Mouse (Mus musculus) layer of hippocampus, adult 2 months (tissue): ENCODE measurements around the gene Usp4. TPM values are rescaled to one million over a fixed set of nuclear protein-coding genes. Genes with fewer than 3 reads are reported as not detected.
A peak's percentile ranks its signal among the peaks of the same experiment; 100 is the strongest.
"Not testable (repeated sequence)": the region's sequence is repeated elsewhere in the genome, so short reads cannot be mapped to it uniquely, and the experiment has no call there.

Experiments
- DNase-seq, 2 experiments: peaks; one replicate each; pipeline ENCODE4 v3.0.0; 2022; ENCODE audit warnings: low spot score in 2 of 2
- H3K27ac ChIP-seq: fragments of 200-600 bp; 2 replicates; pipeline ENCODE4 v1.8.1; 2022
- H3K4me3 ChIP-seq: fragments of 200-600 bp; 2 replicates; pipeline ENCODE4 v1.8.1; 2022; ENCODE audit warnings: mild to moderate bottlenecking
- CTCF ChIP-seq: fragments of 200-600 bp; conservative IDR thresholded peaks from 2 replicates; pipeline ENCODE4 v1.8.1; 2022; ENCODE audit warnings: antibody characterized with exemption, mild to moderate bottlenecking, moderate library complexity
- long read RNA-seq, 2 experiments: library from polyadenylated mRNA; stranded (forward); transcript quantifications; one replicate each; pipeline ENCODE4 v2.0.0; 2021; ENCODE audit warnings: borderline mapping rate in 2 of 2
- total RNA-seq, 2 experiments: library from RNA; stranded (reverse); gene quantifications; 2 replicates each; pipeline ENCODE4 v1.2.3; 2021

Usp4 gene
- total RNA-seq: 100 to 1,000 TPM; 106 to 112 TPM
- long read RNA-seq, experiment 1, transcript Usp4-201 (22 exons, 3,662 nt): major isoform, 83 of 112 reads
- long read RNA-seq, experiment 1, partial matches to known transcripts: 5 of 112 reads
- long read RNA-seq, experiment 1, other reads (novel, unspliced or antisense): 18 of 112 reads
- long read RNA-seq, experiment 2, transcript Usp4-201 (22 exons, 3,662 nt): major isoform, 149 of 199 reads
- long read RNA-seq, experiment 2, partial matches to known transcripts: 6 of 199 reads
- long read RNA-seq, experiment 2, other reads (novel, unspliced or antisense): 40 of 199 reads

DNA sequence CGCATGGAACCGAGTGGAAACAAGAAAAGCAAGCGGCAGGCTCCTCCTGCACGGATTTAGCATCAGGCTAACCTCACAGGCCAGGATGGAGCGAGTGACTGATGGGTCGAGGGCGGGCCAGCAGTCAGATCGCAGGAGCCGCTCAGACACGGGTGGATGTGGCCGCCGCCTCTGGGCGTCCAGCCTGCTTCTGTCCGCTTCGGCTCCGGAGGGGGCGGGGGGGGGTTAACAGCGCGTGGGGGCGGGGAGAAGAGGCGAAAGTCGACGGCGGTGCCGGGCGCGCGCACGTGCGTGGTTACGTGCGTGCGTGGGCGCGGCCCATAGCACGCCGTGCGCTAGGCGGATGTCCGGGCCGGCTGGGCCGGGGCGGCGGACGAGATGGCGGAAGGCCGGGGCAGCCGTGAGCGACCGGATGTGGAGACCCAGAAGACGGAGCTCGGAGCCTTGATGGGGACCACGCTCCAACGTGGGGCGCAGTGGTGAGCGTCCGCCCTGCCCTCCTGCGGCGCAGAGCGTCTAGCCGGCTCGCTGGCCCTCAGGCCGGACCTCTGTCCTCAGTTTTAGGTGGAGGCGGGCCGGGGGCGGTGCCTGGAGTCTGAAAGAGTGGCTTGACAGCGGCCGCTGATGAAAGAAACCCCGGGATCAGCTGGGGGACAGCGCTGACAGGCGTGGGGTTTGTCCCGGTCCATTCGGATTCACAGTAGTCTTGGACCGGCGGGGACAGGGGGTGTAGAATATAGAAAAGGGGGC lies at the start of gene Usp4:
Gene Usp4, plus strand, starts transcription at position 314 of the 750 bp plus-strand sequence.
- DNase-seq: peak; percentile 74 to 79
- Histone ChIP-seq H3K27ac (peak within 1 kb of the TSS; percentile 98), H3K4me3 (peak within 1 kb of the TSS; percentile 99)
- TF ChIP-seq CTCF: no peak

DNA sequence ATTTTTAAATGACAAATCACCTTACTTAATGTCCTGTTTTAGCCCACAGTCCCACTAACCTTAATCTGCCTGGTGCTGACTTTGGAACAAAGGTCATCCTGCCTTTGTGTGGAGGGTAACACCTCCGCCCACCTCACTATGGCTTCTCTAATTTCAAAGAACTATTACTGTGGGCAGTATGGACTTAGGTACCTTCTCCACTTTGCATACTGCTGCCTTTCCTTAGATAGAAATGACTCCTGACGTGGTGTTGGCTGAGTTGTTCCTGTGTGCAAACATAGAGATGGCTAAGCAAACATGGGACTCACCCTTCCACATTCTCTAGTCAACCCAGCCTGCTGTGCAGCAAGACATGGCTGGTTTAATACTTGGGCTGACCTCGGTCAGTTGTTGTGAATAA lies 45.8 kb upstream of the Usp4 start:
- no peak for TF ChIP-seq CTCF
- no peak overlapping the region for H3K27ac ChIP-seq
- DNase-seq: no peak
- no peak overlapping the region for H3K4me3 ChIP-seq

DNA sequence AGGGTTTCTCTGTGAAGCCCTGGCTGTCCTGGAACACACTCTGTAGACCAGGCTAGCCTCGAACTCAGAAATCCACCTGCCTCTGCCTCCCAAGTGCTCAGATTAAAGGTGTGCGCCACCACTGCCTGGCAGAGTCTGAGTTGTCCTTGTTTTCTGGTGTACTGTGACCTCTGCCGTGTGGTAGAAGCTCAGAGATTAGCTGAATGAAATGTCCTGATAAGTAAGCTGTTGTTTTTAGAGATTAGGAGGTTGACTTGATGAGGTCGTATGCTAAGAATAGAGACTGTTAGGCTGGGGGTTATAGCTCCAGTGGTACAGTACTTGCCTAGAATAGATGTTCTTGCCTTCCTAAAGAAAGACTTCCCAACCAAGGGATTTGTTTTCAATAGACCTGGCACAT lies 42.9 kb upstream of the Usp4 start:
- H3K4me3 ChIP-seq: peak overlapping the region; percentile 95
- peak overlapping the region; percentile 90; the same call in 1 of the 2 replicates for H3K27ac ChIP-seq
- no peak for TF ChIP-seq CTCF
- DNase-seq: no peak

DNA sequence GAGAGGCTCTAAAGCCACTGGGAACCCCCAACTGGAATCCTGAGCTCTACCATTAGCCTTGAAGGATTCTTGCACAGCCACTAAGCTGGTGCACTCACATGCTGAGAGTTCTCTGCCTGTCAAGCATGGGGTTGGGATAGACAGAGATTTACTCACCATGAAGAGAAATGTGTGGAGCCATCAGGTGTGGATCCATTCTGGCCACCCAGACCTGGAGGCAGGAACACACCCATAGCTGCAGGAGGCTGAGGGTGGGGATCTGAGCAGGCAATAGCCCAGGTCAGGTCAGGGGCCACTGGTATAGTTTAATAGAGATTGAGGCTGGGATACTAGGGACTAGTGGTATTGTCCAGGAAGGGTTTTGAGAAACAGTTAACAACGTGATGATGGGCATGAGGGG lies 42.5 kb upstream of the Usp4 start:
- peak overlapping the region; percentile 90 for H3K27ac ChIP-seq
- no peak for TF ChIP-seq CTCF
- peak in 1 of 2 experiments; percentile 15 for DNase-seq
- peak overlapping the region; percentile 95 for H3K4me3 ChIP-seq

DNA sequence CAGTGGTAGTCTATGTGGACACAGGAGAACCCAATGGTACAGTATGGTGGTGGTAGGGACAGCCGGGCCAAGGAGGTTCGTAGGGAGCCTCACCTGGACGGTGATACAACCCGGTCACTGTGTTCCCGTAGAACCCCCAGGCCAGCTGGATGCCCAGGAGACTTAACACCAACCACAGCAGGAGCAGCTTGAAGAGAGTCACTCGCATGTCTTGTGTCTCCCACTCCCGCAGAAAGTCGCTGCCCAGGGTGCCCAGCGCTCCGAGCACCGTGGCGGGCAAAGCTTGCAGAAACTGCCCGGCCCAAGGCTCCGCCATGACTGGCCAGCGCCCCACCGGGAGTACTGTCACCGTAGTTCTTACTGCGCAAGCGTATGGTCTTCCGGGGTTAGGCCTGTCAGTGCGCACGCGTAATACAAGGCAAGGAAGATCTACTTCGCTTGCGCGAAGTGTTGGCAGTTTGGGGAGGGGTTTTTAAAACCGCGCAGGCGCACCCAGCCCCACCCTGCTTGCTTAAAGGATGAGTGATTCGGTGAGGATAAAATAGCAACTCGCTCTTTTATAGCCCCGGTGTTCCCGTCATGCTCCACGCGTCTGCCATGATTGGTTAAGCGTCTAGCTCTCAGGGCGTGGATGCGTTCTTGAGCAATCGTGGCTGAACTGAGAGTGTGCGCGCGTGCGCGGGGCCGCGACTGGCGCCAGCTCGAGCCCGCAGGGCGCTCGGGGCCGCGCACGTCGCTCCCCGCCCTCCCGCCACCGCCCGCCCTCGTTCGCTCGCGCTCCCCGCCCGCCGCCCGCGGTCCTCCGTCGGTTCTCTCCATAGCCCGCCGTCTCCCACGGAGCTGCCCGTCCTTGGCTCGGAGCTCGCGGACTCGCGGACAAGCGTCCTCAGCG lies 41.8 kb upstream of the Usp4 start, which contains the start of the genes Rhoa and Tcta:
Gene Rhoa, plus strand, starts transcription at position 501 of the 892 bp plus-strand sequence.
Gene Tcta, minus strand, starts transcription at position 532 of the 892 bp plus-strand sequence.
- peak within 1 kb of the TSS; percentile 99 for H3K27ac ChIP-seq
- TF ChIP-seq CTCF: no peak
- peak; percentile 97 to 100 for DNase-seq
- peak within 1 kb of the TSS; percentile 96 for H3K4me3 ChIP-seq

DNA sequence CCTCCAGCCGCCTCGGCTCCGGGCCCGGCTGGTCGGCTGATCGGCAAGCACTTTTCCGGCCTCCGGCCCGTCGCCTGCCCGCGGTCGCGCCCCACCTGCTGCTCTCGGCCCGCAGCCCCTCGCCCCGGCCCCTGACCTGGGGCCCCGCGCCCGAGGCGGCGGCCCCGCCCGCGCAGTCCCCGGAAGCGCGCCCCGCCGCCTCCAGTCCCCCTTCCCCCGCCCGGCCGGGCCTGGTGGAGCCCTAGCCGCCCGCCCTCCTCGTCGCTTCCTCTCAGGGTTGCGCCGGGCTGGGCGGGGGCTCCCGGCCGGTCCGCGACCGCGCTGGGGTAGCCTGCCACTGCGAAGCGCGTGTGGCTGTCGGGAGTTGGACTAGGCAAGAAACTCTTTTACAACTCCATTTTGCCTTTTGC lies 41.1 kb upstream of the Usp4 start:
- Histone ChIP-seq H3K4me3 (peak overlapping the region; percentile 96), H3K27ac (peak overlapping the region; percentile 99)
- TF ChIP-seq CTCF: no peak
- DNase-seq: peak; percentile 23 to 58

DNA sequence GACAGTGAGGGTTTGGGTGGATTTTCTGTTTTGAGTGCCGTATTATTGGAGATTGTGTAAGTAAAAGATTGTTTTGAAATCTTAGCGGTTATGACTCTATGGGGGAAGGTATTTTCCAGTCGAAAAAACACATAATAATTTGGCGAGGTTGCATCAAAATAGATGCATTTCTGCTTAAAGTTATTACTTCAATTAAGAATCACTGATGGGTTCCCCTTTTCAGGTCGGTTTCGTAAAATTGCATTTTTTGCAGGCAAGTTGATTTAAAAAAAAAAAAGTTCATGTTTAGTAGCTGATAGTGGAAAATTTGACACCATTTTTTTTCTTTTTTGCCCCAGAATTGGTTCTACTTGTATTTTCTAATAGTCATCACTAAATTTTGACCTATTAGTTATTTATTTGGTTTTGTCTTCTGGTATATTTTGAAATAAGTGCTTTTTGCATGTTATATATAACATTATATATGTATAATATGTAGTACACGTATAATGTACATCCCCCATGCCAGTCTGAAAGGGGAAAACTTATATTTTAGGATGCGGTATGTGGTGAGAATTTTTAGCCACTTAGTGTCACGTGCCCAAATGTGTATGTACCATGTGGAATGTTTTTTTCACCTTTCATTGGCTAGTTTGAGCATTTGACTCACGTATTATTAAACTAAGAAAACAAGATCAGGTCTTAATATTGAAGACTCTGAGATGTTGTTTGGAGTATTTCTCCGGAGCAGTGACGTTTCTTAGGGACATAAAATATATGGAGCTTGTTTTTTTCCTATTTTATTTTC lies 40.4 kb upstream of the Usp4 start:
- no peak for TF ChIP-seq CTCF
- Histone ChIP-seq H3K27ac (peak overlapping the region; percentile 99), H3K4me3 (peak overlapping the region; percentile 96)
- DNase-seq: no peak

DNA sequence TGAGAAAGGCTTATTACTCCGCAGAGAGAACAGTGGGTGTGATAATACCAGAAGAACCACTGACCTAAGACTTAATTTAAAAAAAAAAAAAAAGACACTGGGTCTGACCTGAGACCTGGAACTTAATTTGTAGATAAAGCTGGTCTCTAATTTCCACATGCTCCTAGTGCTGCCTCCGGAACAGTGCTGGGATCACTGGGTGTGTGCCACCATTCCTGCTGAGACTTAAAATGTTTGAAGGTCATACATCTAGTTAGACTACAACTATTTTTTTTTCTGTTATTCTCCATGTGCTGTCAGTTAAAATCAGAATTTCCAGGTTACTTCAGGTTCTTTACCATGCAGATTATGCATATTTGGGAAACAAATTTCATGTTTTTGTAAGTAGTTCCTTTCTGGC lies 39.5 kb upstream of the Usp4 start:
- no peak for DNase-seq

DNA sequence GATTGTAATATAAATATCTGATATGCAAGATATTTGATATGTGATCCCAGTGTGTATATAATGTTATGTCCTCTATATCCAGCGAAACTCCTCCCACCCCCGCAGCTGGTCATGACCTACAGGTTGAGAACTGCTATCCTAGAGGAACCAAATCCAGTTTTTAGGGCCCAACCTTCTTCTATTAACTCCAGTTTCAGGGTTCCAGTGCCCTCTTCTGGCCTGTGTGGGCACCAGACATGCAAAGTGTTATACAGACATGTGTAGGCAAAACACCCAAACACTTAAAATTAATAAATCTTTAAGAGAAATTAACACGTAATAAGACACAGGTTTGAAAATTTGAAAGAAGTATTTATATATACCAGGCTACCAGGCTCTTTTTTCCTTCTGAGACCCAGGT lies 30.1 kb upstream of the Usp4 start:
- no peak overlapping the region for H3K27ac ChIP-seq
- DNase-seq: no peak
- H3K4me3 ChIP-seq: no peak overlapping the region
- TF ChIP-seq CTCF: peak; percentile 59

More for the DNA sequence above, 39.5 kb upstream of the Usp4 start:
- Histone ChIP-seq H3K4me3 (peak overlapping the region; percentile 96; the same call in 1 of the 2 replicates), H3K27ac (0 out of 2 replicates have a peak overlapping the region, but pooled peaks have one; percentile 18)
- no peak for TF ChIP-seq CTCF

DNA sequence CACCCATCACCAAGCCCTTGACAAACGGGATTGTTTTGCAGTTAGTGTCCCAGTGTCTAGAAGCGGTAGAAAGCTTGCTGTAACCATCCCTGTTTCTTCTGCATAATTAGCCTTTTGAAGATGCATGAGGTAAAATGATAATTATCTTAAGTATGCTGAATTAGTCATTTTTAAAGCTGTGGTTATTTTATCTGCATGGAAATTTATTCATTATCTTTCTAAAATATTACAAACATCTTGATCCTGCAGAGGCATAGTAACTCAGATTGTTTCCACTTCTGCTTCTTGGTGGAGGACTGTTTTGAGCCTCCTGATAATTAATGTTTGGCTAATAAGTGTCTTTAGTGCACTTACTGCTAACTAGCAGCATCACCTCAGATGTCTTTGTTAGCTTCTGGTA lies 29.2 kb upstream of the Usp4 start:
- DNase-seq: no peak
- Histone ChIP-seq H3K27ac (no peak overlapping the region), H3K4me3 (no peak overlapping the region)
- no peak for TF ChIP-seq CTCF

DNA sequence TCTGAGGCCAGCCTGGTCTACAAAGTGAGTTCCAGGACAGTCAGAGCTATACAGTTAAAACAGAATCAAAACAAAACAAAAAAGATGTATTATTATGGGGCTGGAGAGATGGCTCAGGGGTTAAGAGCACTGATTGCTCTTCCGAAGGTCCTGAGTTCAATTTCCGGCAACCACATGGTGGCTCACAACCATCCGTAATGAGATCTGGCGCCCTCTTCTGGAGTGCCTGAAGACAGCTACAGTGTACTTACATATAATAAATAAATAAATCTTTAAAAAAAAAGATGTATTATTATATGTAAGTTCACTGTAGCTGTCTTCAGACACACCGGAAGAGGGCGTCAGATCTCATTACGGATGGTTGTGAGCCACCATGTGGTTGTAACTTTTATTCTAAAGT lies 25.6 kb upstream of the Usp4 start:
- not testable (repeated sequence) for H3K4me3 ChIP-seq, DNase-seq, H3K27ac ChIP-seq
- peak; percentile 57 for TF ChIP-seq CTCF

DNA sequence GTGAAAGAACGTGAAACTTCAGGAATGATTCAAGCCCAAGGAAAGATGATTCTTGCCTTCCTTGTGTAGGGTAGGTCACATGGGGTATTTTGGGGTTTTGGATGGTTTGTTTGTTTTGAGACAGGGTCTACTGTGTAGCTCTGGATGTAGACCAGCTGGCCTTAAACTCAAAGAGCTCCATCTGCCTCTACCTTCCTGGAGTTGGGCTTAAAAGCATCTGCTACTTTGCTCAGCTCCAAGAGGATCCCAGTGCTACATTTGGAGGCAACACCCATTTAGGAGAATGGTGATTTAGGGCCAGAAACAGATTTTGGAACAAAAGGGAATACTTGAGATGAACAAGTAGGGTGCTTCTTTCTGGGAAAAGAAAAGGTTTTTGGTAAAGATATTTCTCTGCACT lies 22.9 kb upstream of the Usp4 start:
- TF ChIP-seq CTCF: no peak
- Histone ChIP-seq H3K4me3 (no peak overlapping the region), H3K27ac (no peak overlapping the region)
- no peak for DNase-seq
